In the genomic region with DNA sequence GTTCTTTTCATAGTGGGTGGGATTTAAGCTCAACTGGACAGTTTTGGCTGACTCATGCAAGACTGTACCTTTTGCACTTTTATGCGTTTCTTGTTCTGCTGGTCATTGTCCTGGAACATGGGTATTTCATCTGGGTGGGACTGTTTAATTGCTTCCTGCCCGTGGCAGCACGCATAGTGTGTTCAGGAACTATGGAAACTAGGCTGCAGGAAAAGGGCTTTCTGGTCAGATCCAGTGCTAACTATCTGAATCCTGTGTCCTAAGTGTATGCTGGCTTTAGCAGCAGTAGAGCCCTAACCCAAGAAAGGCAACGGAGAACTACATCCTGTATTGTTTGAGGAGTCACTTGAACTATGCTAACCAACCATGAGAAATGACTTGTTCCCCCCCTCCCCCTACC, we compare ENCODE assay signal across 21 mouse cellular contexts.
DNase-seq lines count a peak whose midpoint lies in the region; ATAC-seq and TF ChIP-seq lines count a peak whose summit lies in the region.
"Had no signal": no experiment of that assay in that cellular context is flagged by ENCODE, and none has a peak within 500 bp of the region (broad histone marks: within the 10 kb centered on the region; RNA-seq: fewer than 3 reads in every experiment).

No protein-coding gene starts in this region.

- no peak overlapping the region for H3K9ac ChIP-seq in heart, embryonic 16.5 days (ENCODE audit: low read length)
- no peak overlapping the region for H3K9ac ChIP-seq in heart, embryonic 11.5 days (ENCODE audit: low read depth, low read length)
- H3K9ac ChIP-seq in kidney, postnatal 0 days (ENCODE audit: low read depth, low read length) = no peak overlapping the region
- H3K9ac ChIP-seq: forebrain, embryonic 12.5 days; heart, embryonic 15.5 days; hindbrain, embryonic 12.5 days; liver, embryonic 13.5 days; midbrain, embryonic 13.5 days; neural tube, embryonic 12.5 days had no signal

- H3K27me3 ChIP-seq in heart, embryonic 16.5 days (ENCODE audit: control insufficient read depth, insufficient read depth, low read length) = no peaks in the 10 kb centered on the region
- H3K27me3 ChIP-seq in heart, embryonic 11.5 days (ENCODE audit: control insufficient read depth, insufficient read depth, low read length) = no peaks in the 10 kb centered on the region
- no peaks in the 10 kb centered on the region for H3K27me3 ChIP-seq in kidney, postnatal 0 days (ENCODE audit: insufficient read depth, low read length)
- H3K27me3 ChIP-seq: forebrain, embryonic 12.5 days; heart, embryonic 15.5 days; hindbrain, embryonic 12.5 days; liver, embryonic 13.5 days; midbrain, embryonic 13.5 days; neural tube, embryonic 12.5 days had no signal

- H3K27ac ChIP-seq in heart, embryonic 16.5 days (ENCODE audit: low read length) = no peak overlapping the region
- no peak overlapping the region for H3K27ac ChIP-seq in heart, embryonic 11.5 days (ENCODE audit: low read depth, low read length)
- no peak overlapping the region for H3K27ac ChIP-seq in kidney, postnatal 0 days
- H3K27ac ChIP-seq: forebrain, embryonic 12.5 days; heart, embryonic 15.5 days; hindbrain, embryonic 12.5 days; layer of hippocampus, adult 2 months; left cerebral cortex, adult 2 months; limb, embryonic 10.5 days; liver, embryonic 13.5 days; midbrain, embryonic 13.5 days; neural tube, embryonic 12.5 days had no signal

- no peak for TF ChIP-seq CTCF in kidney, postnatal 0 days (IDR thresholded peaks at IDR 0.05; ENCODE audit: low read depth)

- ATAC-seq in heart, embryonic 16.5 days (replicated peaks; ENCODE audit: extremely low read depth, insufficient read depth, low FRiP score) = peak; percentile 23; the same call in 1 of the 2 replicates
- no peak for ATAC-seq in heart, embryonic 11.5 days (replicated peaks; ENCODE audit: insufficient number of reproducible peaks, low FRiP score, low TSS enrichment)
- ATAC-seq in kidney, postnatal 0 days (replicated peaks; ENCODE audit: low FRiP score, low read depth) = peak; percentile 75; the same call in 1 of the 2 replicates
- ATAC-seq in inflammation-experienced regulatory T-cells, adult 6 months = no peak
- ATAC-seq: activated CD4-positive, CD25-positive, alpha-beta regulatory T cell, adult 4 months; midbrain, embryonic 13.5 days had no signal

- DNase-seq in kidney, postnatal 0 days (ENCODE audit: low spot score) = peak; percentile 44
- DNase-seq in kidney, adult 9 months = no peak
- DNase-seq in A20 (ENCODE audit: low read depth, low spot score) (peak; percentile 29), R1 (ENCODE audit: low read depth, low spot score) (peak; percentile 58)
- DNase-seq in urinary bladder, postnatal 14 days (ENCODE audit: low spot score) = no peak
- DNase-seq: adrenal gland, postnatal 10 days; cerebellum, adult 9-10 months; liver, embryonic 13.5 days; lung, postnatal 10 days had no signal

- H3K9me3 ChIP-seq in heart, embryonic 16.5 days (replicated peaks; ENCODE audit: control insufficient read depth, low read length) = no peaks in the 10 kb centered on the region
- H3K9me3 ChIP-seq in heart, embryonic 11.5 days (replicated peaks; ENCODE audit: control insufficient read depth, low read length) = no peaks in the 10 kb centered on the region
- H3K9me3 ChIP-seq in kidney, postnatal 0 days (replicated peaks; ENCODE audit: low read length) = no peaks in the 10 kb centered on the region
- H3K9me3 ChIP-seq: forebrain, embryonic 12.5 days; heart, embryonic 15.5 days; hindbrain, embryonic 12.5 days; limb, embryonic 10.5 days; liver, embryonic 13.5 days; midbrain, embryonic 13.5 days; neural tube, embryonic 12.5 days had no signal

- H3K4me1 ChIP-seq in heart, embryonic 16.5 days (ENCODE audit: control insufficient read depth, insufficient read depth, low read length) = peaks cover 1% of the 10 kb centered on the region
- peaks cover under 1% of the 10 kb centered on the region; the same call in 1 of the 2 replicates for H3K4me1 ChIP-seq in heart, embryonic 11.5 days (ENCODE audit: control insufficient read depth, insufficient read depth, low read length)
- H3K4me1 ChIP-seq in kidney, postnatal 0 days (replicated peaks; ENCODE audit: insufficient read depth, low read length) = 0 out of 2 replicates have a peak, but pooled peaks cover 3% of the 10 kb centered on the region
- H3K4me1 ChIP-seq: hindbrain, embryonic 12.5 days; liver, embryonic 13.5 days; neural tube, embryonic 12.5 days had no signal

- H3K4me2 ChIP-seq in heart, embryonic 16.5 days (ENCODE audit: low read depth, low read length) = no peak overlapping the region
- H3K4me2 ChIP-seq in heart, embryonic 11.5 days = no peak overlapping the region
- H3K4me2 ChIP-seq in kidney, postnatal 0 days (ENCODE audit: low read length) = no peak overlapping the region
- H3K4me2 ChIP-seq: forebrain, embryonic 12.5 days; heart, embryonic 15.5 days; hindbrain, embryonic 12.5 days; liver, embryonic 13.5 days; midbrain, embryonic 13.5 days; neural tube, embryonic 12.5 days had no signal

- H3K4me3 ChIP-seq in heart, embryonic 16.5 days (ENCODE audit: low read length) = no peak overlapping the region
- no peak overlapping the region for H3K4me3 ChIP-seq in heart, embryonic 11.5 days (ENCODE audit: low read depth, low read length)
- no peak overlapping the region for H3K4me3 ChIP-seq in kidney, postnatal 0 days (replicated peaks; ENCODE audit: low read depth, low read length)
- H3K4me3 ChIP-seq: forebrain, embryonic 12.5 days; heart, embryonic 15.5 days; hindbrain, embryonic 12.5 days; layer of hippocampus, adult 2 months; left cerebral cortex, adult 2 months; limb, embryonic 10.5 days; liver, embryonic 13.5 days; midbrain, embryonic 13.5 days; neural tube, embryonic 12.5 days had no signal

- peaks cover 2% of the 10 kb centered on the region; the same call in 1 of the 2 replicates for H3K36me3 ChIP-seq in heart, embryonic 16.5 days (ENCODE audit: control insufficient read depth, insufficient read depth)
- peaks cover 3% of the 10 kb centered on the region; the same call in 1 of the 2 replicates for H3K36me3 ChIP-seq in heart, embryonic 11.5 days (ENCODE audit: control insufficient read depth, insufficient read depth, low read length)
- H3K36me3 ChIP-seq in kidney, postnatal 0 days (ENCODE audit: insufficient read depth, low read length) = no peaks in the 10 kb centered on the region

- WGBS in heart, embryonic 16.5 days = 78% methylated on average over 4 of the region's 4 CpGs
- 71% methylated on average over 4 of the region's 4 CpGs for WGBS in heart, embryonic 11.5 days (ENCODE audit: insufficient replicate concordance)
- 35% methylated on average over 4 of the region's 4 CpGs for WGBS in kidney, postnatal 0 days

Comparison
In these comparisons a context has a peak if more than half of its experiments do, and no peak if none do; other contexts are left out.
1. ATAC-seq: peak in heart, embryonic 16.5 days (single experiment) and kidney, postnatal 0 days (single experiment); none in heart, embryonic 11.5 days (single experiment) and inflammation-experienced regulatory T-cells, adult 6 months (single experiment).
2. DNase-seq: peak in kidney, postnatal 0 days (single experiment), A20 (single experiment) and R1 (single experiment); none in kidney, adult 9 months (single experiment) and urinary bladder, postnatal 14 days (single experiment).